Mouse (Mus musculus): Measurements from ENCODE around the gene Mindy1. TPM values are rescaled to one million over a fixed set of nuclear protein-coding genes. Genes with fewer than 3 reads are reported as not detected.

Mindy1 gene
- polyA plus RNA-seq, 1 experiment from 2014 or later = 35.4 TPM

DNA sequence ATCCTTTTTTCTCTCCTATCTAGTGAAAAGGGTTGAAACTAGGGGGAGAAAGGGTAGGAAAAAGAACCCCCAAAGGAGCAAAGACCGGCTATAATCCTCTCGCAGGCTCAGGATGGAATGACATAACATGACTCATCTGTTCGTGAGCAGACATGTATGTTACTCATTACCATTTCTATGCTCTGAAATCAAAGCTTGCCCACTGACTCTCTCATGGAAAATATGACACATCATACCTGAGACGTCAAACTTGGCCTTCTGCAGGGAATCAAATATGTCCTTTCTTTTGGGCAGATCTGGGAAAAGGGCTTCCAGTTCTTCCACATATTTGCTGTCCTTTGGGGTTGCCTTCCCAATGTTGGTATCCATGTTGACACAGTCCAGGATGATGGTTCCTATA is 19.2 kb upstream of the Mindy1 start:
- no peaks in the 10 kb centered on the region for H3K27me3 ChIP-seq (ENCODE audit: control insufficient read depth, insufficient read depth, low read length)
- H3K4me1 ChIP-seq (ENCODE audit: control insufficient read depth, insufficient read depth, low read length) = no peaks in the 10 kb centered on the region
- WGBS = 92% methylated on average over 4 of the region's 4 CpGs
- DNase-seq (ENCODE audit: low spot score) (no peak), ATAC-seq (ENCODE audit: insufficient number of reproducible peaks, low FRiP score, low TSS enrichment, low read depth) (no peak)
- H3K9ac ChIP-seq (ENCODE audit: low read length) = no peak overlapping the region
- peaks cover 7% of the 10 kb centered on the region for H3K36me3 ChIP-seq (ENCODE audit: control insufficient read depth, insufficient read depth, low read length)
- H3K9me3 ChIP-seq (ENCODE audit: control insufficient read depth, low read length) = no peaks in the 10 kb centered on the region
- H3K4me2 ChIP-seq (ENCODE audit: low read depth, severe bottlenecking) = no peak overlapping the region
- no peak overlapping the region for H3K4me3 ChIP-seq (ENCODE audit: low read depth, low read length)
- H3K27ac ChIP-seq (replicated peaks; ENCODE audit: low read depth, low read length) = no peak overlapping the region

- DNase-seq (ENCODE audit: low spot score) = peak; percentile 82
- no peak overlapping the region for H3K4me3 ChIP-seq (ENCODE audit: low read depth, low read length)
- H3K9me3 ChIP-seq (ENCODE audit: control insufficient read depth, low read length) = no peaks in the 10 kb centered on the region
- H3K4me2 ChIP-seq (ENCODE audit: low read depth, severe bottlenecking) = no peak overlapping the region
- H3K4me1 ChIP-seq (ENCODE audit: control insufficient read depth, insufficient read depth, low read length) = no peaks in the 10 kb centered on the region
- H3K27me3 ChIP-seq (ENCODE audit: control insufficient read depth, insufficient read depth, low read length) = no peaks in the 10 kb centered on the region
- ATAC-seq (ENCODE audit: insufficient number of reproducible peaks, low FRiP score, low TSS enrichment, low read depth) = no peak
- 45% methylated on average over 11 of the region's 11 CpGs for WGBS
- no peak overlapping the region for H3K9ac ChIP-seq (ENCODE audit: low read length)
- no peak overlapping the region for H3K27ac ChIP-seq (replicated peaks; ENCODE audit: low read depth, low read length)
- H3K36me3 ChIP-seq (ENCODE audit: control insufficient read depth, insufficient read depth, low read length) = peaks cover 8% of the 10 kb centered on the region
Observed at GRCm38 (mm10) chr3:95263089-95263739, 17.9 kb upstream of the Mindy1 start.

DNA sequence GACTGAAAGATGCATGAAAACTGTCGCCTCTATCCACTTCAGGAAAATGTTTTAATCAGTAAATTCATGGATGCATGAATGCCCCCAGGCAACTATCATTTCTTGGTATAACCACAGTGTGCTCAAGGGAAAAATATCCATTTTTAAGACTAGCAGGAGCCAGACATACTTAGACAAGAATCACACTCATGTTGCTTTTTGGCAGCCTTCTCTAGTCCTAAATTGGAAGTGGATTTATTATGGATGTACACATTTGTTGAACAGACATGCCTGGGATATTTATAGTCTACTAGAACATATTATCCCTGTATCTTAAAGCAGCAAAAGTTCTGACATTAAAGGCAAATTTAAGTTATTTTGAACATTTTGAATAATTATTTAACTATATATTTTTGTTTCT is 16.4 kb upstream of the Mindy1 start:
- H3K4me1 ChIP-seq (ENCODE audit: control insufficient read depth, insufficient read depth, low read length) = no peaks in the 10 kb centered on the region
- no peaks in the 10 kb centered on the region for H3K27me3 ChIP-seq (ENCODE audit: control insufficient read depth, insufficient read depth, low read length)
- no peak overlapping the region for H3K4me2 ChIP-seq (ENCODE audit: low read depth, severe bottlenecking)
- DNase-seq (ENCODE audit: low spot score) (no peak), ATAC-seq (ENCODE audit: insufficient number of reproducible peaks, low FRiP score, low TSS enrichment, low read depth) (no peak)
- H3K4me3 ChIP-seq (ENCODE audit: low read depth, low read length) = no peak overlapping the region
- no peak overlapping the region for H3K27ac ChIP-seq (replicated peaks; ENCODE audit: low read depth, low read length)
- 91% methylated on average over 1 of the region's 1 CpGs for WGBS
- peaks cover 8% of the 10 kb centered on the region for H3K36me3 ChIP-seq (ENCODE audit: control insufficient read depth, insufficient read depth, low read length)
- no peaks in the 10 kb centered on the region for H3K9me3 ChIP-seq (ENCODE audit: control insufficient read depth, low read length)
- no peak overlapping the region for H3K9ac ChIP-seq (ENCODE audit: low read length)

- Histone ChIP-seq H3K36me3 (ENCODE audit: control insufficient read depth, insufficient read depth, low read length) (peaks cover 5% of the 10 kb centered on the region; the same call in 1 of the 2 replicates), H3K27me3 (ENCODE audit: control insufficient read depth, insufficient read depth, low read length) (no peaks in the 10 kb centered on the region), H3K9ac (ENCODE audit: low read length) (no peak overlapping the region), H3K4me1 (ENCODE audit: control insufficient read depth, insufficient read depth, low read length) (no peaks in the 10 kb centered on the region), H3K27ac (replicated peaks; ENCODE audit: low read depth, low read length) (no peak overlapping the region), H3K4me2 (ENCODE audit: low read depth, severe bottlenecking) (no peak overlapping the region), H3K4me3 (ENCODE audit: low read depth, low read length) (no peak overlapping the region), H3K9me3 (ENCODE audit: control insufficient read depth, low read length) (no peaks in the 10 kb centered on the region)
- WGBS = 97% methylated on average over 3 of the region's 3 CpGs
- DNase-seq (ENCODE audit: low spot score) (no peak), ATAC-seq (ENCODE audit: insufficient number of reproducible peaks, low FRiP score, low TSS enrichment, low read depth) (no peak)
Observed at GRCm38 (mm10) chr3:95266052-95266451, 15.1 kb upstream of the Mindy1 start.

DNA sequence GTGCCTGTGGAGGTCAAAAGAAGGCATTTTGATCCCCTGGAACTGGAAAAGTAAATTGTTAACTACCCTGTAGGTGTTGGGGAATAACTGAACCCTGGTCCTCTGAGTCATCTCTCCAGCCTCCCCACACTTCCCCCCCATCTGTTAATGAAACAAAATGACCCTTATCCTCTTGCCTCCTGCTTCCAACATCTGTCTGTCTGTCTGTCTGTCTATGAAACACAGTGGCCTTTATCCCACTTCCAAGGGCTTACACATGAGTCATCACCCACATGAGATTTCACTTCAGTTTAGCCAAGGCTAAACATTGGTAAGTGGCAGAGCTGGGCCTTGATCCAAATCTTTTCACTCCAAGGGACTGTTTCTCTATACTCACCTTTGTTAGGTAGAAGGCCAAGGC is 13.3 kb upstream of the Mindy1 start:
- Histone ChIP-seq H3K4me3 (ENCODE audit: low read depth, low read length) (no peak overlapping the region), H3K4me1 (ENCODE audit: control insufficient read depth, insufficient read depth, low read length) (no peaks in the 10 kb centered on the region), H3K9ac (ENCODE audit: low read length) (no peak overlapping the region), H3K9me3 (ENCODE audit: control insufficient read depth, low read length) (no peaks in the 10 kb centered on the region), H3K36me3 (ENCODE audit: control insufficient read depth, insufficient read depth, low read length) (peaks cover 5% of the 10 kb centered on the region; the same call in 1 of the 2 replicates), H3K4me2 (ENCODE audit: low read depth, severe bottlenecking) (no peak overlapping the region), H3K27me3 (ENCODE audit: control insufficient read depth, insufficient read depth, low read length) (no peaks in the 10 kb centered on the region), H3K27ac (replicated peaks; ENCODE audit: low read depth, low read length) (no peak overlapping the region)
- DNase-seq (ENCODE audit: low spot score) (no peak), ATAC-seq (ENCODE audit: insufficient number of reproducible peaks, low FRiP score, low TSS enrichment, low read depth) (no peak)

- no peaks in the 10 kb centered on the region for H3K4me1 ChIP-seq (ENCODE audit: control insufficient read depth, insufficient read depth, low read length)
- H3K27me3 ChIP-seq (ENCODE audit: control insufficient read depth, insufficient read depth, low read length) = no peaks in the 10 kb centered on the region
- no peak overlapping the region for H3K4me2 ChIP-seq (ENCODE audit: low read depth, severe bottlenecking)
- no peaks in the 10 kb centered on the region for H3K9me3 ChIP-seq (ENCODE audit: control insufficient read depth, low read length)
- no peak overlapping the region for H3K27ac ChIP-seq (replicated peaks; ENCODE audit: low read depth, low read length)
- ATAC-seq (ENCODE audit: insufficient number of reproducible peaks, low FRiP score, low TSS enrichment, low read depth) (no peak), DNase-seq (ENCODE audit: low spot score) (no peak)
- H3K36me3 ChIP-seq (ENCODE audit: control insufficient read depth, insufficient read depth, low read length) = peaks cover 5% of the 10 kb centered on the region; the same call in 1 of the 2 replicates
- WGBS = 94% methylated on average over 5 of the region's 5 CpGs
- H3K4me3 ChIP-seq (ENCODE audit: low read depth, low read length) = no peak overlapping the region
- no peak overlapping the region for H3K9ac ChIP-seq (ENCODE audit: low read length)
Observed at GRCm38 (mm10) chr3:95269789-95270188, 11.4 kb upstream of the Mindy1 start.

DNA sequence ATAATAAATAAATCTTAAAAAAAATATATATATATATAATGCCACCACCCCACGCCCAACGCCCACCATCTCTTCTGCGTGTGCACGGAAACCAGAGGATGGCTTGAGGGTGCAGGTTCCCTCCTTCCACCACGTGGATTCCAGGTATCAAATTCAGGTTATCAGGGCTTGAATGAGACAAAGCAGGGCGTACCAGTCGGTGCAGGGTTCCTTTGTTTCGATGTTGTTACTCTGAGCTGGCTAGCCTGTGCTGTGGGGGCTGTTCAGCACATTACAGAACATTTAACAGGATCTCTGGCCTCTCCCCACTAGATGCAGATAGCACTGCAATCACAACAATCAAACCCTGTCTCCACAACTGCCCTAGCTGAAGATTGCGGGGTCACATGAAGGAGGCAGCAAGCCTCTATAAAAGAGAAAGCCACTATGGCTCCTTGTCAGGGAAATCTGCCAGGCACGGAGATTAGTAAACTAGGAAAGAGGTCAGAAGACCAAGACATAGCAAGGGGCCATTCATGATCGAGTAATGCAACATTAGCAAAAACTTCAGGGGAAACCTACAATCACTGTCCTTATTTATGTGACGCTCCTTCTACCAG is 10.3 kb upstream of the Mindy1 start:
- Histone ChIP-seq H3K27me3 (ENCODE audit: control insufficient read depth, insufficient read depth, low read length) (no peaks in the 10 kb centered on the region), H3K4me2 (ENCODE audit: low read depth, severe bottlenecking) (no peak overlapping the region), H3K4me1 (ENCODE audit: control insufficient read depth, insufficient read depth, low read length) (no peaks in the 10 kb centered on the region), H3K27ac (replicated peaks; ENCODE audit: low read depth, low read length) (no peak overlapping the region), H3K36me3 (ENCODE audit: control insufficient read depth, insufficient read depth, low read length) (peaks cover 5% of the 10 kb centered on the region; the same call in 1 of the 2 replicates), H3K9me3 (ENCODE audit: control insufficient read depth, low read length) (no peaks in the 10 kb centered on the region), H3K9ac (ENCODE audit: low read length) (no peak overlapping the region), H3K4me3 (ENCODE audit: low read depth, low read length) (no peak overlapping the region)
- WGBS = 90% methylated on average over 12 of the region's 12 CpGs
- ATAC-seq (ENCODE audit: insufficient number of reproducible peaks, low FRiP score, low TSS enrichment, low read depth) = no peak
- DNase-seq (ENCODE audit: low spot score) = no peak

DNA sequence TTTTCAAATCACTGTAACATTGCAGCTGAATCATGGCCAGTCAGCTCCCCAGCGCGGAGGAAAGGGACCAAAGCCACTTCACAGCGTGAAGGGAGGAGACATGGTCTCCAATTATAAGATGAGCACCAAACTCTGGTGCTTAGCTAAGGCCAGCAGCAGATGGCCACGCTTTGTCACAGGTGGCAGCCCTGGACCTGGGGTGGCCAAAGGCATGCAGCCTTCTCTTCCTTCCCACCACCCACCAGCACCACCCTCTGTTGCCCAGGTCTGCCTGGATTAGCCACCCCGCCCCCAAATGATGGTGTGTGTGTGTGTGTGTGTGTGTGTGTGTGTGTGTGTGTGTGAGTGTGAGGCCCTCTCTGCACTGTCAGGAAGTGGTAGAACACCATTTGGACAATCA is 7.7 kb upstream of the Mindy1 start:
- no peaks in the 10 kb centered on the region for H3K9me3 ChIP-seq (ENCODE audit: control insufficient read depth, low read length)
- no peaks in the 10 kb centered on the region for H3K27me3 ChIP-seq (ENCODE audit: control insufficient read depth, insufficient read depth, low read length)
- WGBS = 90% methylated on average over 5 of the region's 5 CpGs
- no peak overlapping the region for H3K27ac ChIP-seq (replicated peaks; ENCODE audit: low read depth, low read length)
- DNase-seq (ENCODE audit: low spot score) (no peak), ATAC-seq (ENCODE audit: insufficient number of reproducible peaks, low FRiP score, low TSS enrichment, low read depth) (no peak)
- H3K4me1 ChIP-seq (ENCODE audit: control insufficient read depth, insufficient read depth, low read length) = no peaks in the 10 kb centered on the region
- H3K4me2 ChIP-seq (ENCODE audit: low read depth, severe bottlenecking) = no peak overlapping the region
- no peak overlapping the region for H3K9ac ChIP-seq (ENCODE audit: low read length)
- H3K36me3 ChIP-seq (ENCODE audit: control insufficient read depth, insufficient read depth, low read length) = no peaks in the 10 kb centered on the region
- H3K4me3 ChIP-seq (ENCODE audit: low read depth, low read length) = no peak overlapping the region

GRCm38 (mm10) chr3:95274453-95274852 is 6.7 kb upstream of the Mindy1 start:
- no peak overlapping the region for H3K4me3 ChIP-seq (ENCODE audit: low read depth, low read length)
- no peaks in the 10 kb centered on the region for H3K27me3 ChIP-seq (ENCODE audit: control insufficient read depth, insufficient read depth, low read length)
- no peak overlapping the region for H3K9ac ChIP-seq (ENCODE audit: low read length)
- ATAC-seq (ENCODE audit: insufficient number of reproducible peaks, low FRiP score, low TSS enrichment, low read depth) (no peak), DNase-seq (ENCODE audit: low spot score) (no peak)
- 94% methylated on average over 4 of the region's 4 CpGs for WGBS
- no peak overlapping the region for H3K4me2 ChIP-seq (ENCODE audit: low read depth, severe bottlenecking)
- no peaks in the 10 kb centered on the region for H3K4me1 ChIP-seq (ENCODE audit: control insufficient read depth, insufficient read depth, low read length)
- no peaks in the 10 kb centered on the region for H3K9me3 ChIP-seq (ENCODE audit: control insufficient read depth, low read length)
- H3K36me3 ChIP-seq (ENCODE audit: control insufficient read depth, insufficient read depth, low read length) = no peaks in the 10 kb centered on the region
- H3K27ac ChIP-seq (replicated peaks; ENCODE audit: low read depth, low read length) = no peak overlapping the region

All from limb, embryonic 11.5 days (tissue).